Mouse (Mus musculus): ENCODE data around the gene Insr.
"Not testable (repeated sequence)": the region's sequence is repeated elsewhere in the genome, so short reads cannot be mapped to it uniquely, and the experiment has no call there.

Insr gene

GRCm38 (mm10) chr8:3191006-3191405 is 88.4 kb downstream of the Insr start:
- DNase-seq (ENCODE audit: low spot score in 2 of 2), result no peak

- DNase-seq (ENCODE audit: low spot score in 2 of 2), result no peak
Measured at GRCm38 (mm10) chr8:3187456-3187855, 92.0 kb downstream of the Insr start.

DNA sequence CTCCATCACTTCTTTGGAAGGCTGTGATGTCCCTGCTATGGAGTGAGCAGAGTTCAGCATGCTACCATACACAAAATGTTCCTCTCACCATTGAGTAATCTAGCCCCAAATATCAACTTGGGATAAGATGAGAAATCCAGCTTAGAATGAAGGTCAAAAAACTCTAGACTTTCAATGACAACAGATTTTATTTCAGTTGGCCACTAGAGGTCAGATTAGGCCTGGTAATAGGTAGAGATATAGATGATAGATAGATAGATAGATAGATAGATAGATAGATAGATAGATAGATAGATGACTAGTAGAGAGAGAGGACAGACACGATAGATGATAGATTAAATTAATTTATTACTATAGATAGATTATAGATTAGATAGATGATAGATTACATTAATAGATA is 99.5 kb downstream of the Insr start:
- DNase-seq (ENCODE audit: low spot score in 2 of 2), result no peak

- DNase-seq (ENCODE audit: low spot score in 2 of 2), result no peak
Measured at GRCm38 (mm10) chr8:3177440-3177839, 102.0 kb downstream of the Insr start.

DNA sequence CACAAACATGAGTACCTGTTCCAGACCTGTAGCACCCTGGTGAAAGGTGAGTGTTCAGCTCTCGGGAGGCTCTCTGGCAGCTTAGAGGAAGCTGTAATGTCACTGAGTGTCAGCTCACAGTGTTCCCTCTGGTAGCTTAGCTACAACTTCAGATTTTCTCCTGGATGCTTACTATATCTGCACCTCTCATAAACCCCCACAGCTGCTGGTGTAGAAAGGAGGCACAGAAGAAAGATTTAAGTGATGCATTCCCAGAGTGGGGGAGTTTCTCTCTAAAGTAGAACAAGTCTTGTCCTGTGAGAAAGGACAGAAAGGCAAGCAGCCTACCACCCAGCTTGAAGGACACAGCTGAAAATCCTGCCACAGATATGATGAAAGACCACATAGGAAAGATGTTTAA is 107.2 kb downstream of the Insr start:
- DNase-seq (ENCODE audit: low spot score in 2 of 2), result no peak

DNA sequence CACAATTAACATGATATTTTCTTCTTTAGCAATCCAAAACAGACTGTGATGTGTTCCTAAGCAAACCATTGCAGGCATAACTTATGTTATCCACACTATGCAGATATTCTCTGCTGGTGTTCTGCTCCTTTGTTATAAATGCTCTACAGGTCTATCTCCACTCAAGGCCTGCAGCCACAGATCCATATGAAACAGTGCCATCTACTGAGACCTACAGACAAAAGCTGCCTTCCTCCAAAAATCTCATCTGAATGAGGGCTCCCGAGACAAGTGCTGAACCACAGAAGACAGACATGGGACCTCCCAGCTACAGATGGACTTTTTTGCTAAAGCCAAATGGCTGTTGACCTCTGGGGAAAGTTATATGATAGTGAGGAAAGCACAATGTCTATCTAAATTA is 132.9 kb downstream of the Insr start:
- DNase-seq (ENCODE audit: low spot score in 2 of 2), result no peak

DNA sequence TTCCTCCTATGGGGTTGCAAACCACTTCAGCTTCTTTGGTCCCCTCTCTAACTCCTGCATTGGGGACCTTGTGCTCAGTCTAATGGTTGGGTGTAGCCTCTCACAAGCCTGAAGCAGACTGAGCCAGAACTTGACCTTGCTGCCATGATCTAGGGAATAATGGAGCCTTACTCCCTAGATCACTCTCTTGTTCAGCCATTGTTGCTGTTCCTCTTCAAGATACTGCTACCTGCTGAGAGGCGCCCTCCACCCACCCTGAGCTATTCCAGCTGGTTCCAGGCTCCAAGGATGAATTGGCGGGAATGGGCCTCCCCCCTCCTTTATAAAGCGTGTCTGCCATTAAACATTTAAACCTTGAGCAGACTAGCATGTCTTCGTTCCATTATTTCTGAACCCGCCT is 179.0 kb downstream of the Insr start:
- DNase-seq (ENCODE audit: low spot score in 2 of 2), result not testable (repeated sequence)
